Mouse (Mus musculus): Measurements from ENCODE around the gene Mxra7. TPM values are rescaled to one million over a fixed set of nuclear protein-coding genes. Genes with fewer than 3 reads are reported as not detected.

Mxra7 gene
- 17.3 and 17.6 TPM in 2 replicates for polyA plus RNA-seq (2014; fragmentation: Nextera tagmentation; extraction: Ambion mirVana)

GRCm38 (mm10) chr11:116827534-116828165, at the start of gene Mxra7:
Gene Mxra7 (minus strand): TSS chr11:116828046.
- Histone ChIP-seq H3K4me3 (ENCODE audit: low read depth, low read length) (peak within 1 kb of the TSS; percentile 77), H3K9me3 (ENCODE audit: control insufficient read depth, low read length) (no peaks in the 10 kb centered on the region), H3K4me1 (ENCODE audit: control insufficient read depth, insufficient read depth, low read length) (peaks cover 11% of the 10 kb centered on the region; the same call in 1 of the 2 replicates), H3K36me3 (ENCODE audit: control insufficient read depth, insufficient read depth, low read length) (peaks cover 8% of the 10 kb centered on the region; the same call in 1 of the 2 replicates), H3K27ac (replicated peaks; ENCODE audit: low read depth, low read length) (peak within 1 kb of the TSS; percentile 46; the same call in 1 of the 2 replicates), H3K27me3 (replicated peaks; ENCODE audit: control insufficient read depth, insufficient read depth, low read length) (no peaks in the 10 kb centered on the region), H3K4me2 (ENCODE audit: low read depth, low read length) (peak within 1 kb of the TSS; percentile 89), H3K9ac (ENCODE audit: low read depth, low read length) (peak within 1 kb of the TSS; percentile 83)
- peak; percentile 51; the same call in 1 of the 2 replicates for ATAC-seq (ENCODE audit: low read depth)
- 3% methylated on average over 20 of the region's 71 CpGs for WGBS
- peak; percentile 76 for DNase-seq (ENCODE audit: low spot score)

GRCm38 (mm10) chr11:116873987-116874386, 46.1 kb upstream of the Mxra7 start:
- Histone ChIP-seq H3K4me3 (ENCODE audit: low read depth, low read length) (no peak overlapping the region), H3K36me3 (ENCODE audit: control insufficient read depth, insufficient read depth, low read length) (peaks cover 51% of the 10 kb centered on the region), H3K27ac (replicated peaks; ENCODE audit: low read depth, low read length) (peak overlapping the region; percentile 25), H3K27me3 (replicated peaks; ENCODE audit: control insufficient read depth, insufficient read depth, low read length) (no peaks in the 10 kb centered on the region), H3K4me1 (ENCODE audit: control insufficient read depth, insufficient read depth, low read length) (no peaks in the 10 kb centered on the region), H3K9me3 (ENCODE audit: control insufficient read depth, low read length) (no peaks in the 10 kb centered on the region), H3K4me2 (ENCODE audit: low read depth, low read length) (no peak overlapping the region), H3K9ac (ENCODE audit: low read depth, low read length) (no peak overlapping the region)
- 57% methylated on average over 20 of the region's 20 CpGs for WGBS
- peak; percentile 85 for DNase-seq (ENCODE audit: low spot score)
- ATAC-seq (ENCODE audit: low read depth) = peak; percentile 68

GRCm38 (mm10) chr11:116871538-116871937, 43.7 kb upstream of the Mxra7 start:
- peaks cover 64% of the 10 kb centered on the region for H3K36me3 ChIP-seq (ENCODE audit: control insufficient read depth, insufficient read depth, low read length)
- H3K9me3 ChIP-seq (ENCODE audit: control insufficient read depth, low read length) = no peaks in the 10 kb centered on the region
- H3K4me3 ChIP-seq (ENCODE audit: low read depth, low read length) = no peak overlapping the region
- DNase-seq (ENCODE audit: low spot score) (peak; percentile 41), ATAC-seq (ENCODE audit: low read depth) (no peak)
- H3K4me2 ChIP-seq (ENCODE audit: low read depth, low read length) = no peak overlapping the region
- H3K27ac ChIP-seq (replicated peaks; ENCODE audit: low read depth, low read length) = no peak overlapping the region
- no peaks in the 10 kb centered on the region for H3K4me1 ChIP-seq (ENCODE audit: control insufficient read depth, insufficient read depth, low read length)
- 70% methylated on average over 9 of the region's 9 CpGs for WGBS
- H3K9ac ChIP-seq (ENCODE audit: low read depth, low read length) = no peak overlapping the region
- no peaks in the 10 kb centered on the region for H3K27me3 ChIP-seq (replicated peaks; ENCODE audit: control insufficient read depth, insufficient read depth, low read length)

DNA sequence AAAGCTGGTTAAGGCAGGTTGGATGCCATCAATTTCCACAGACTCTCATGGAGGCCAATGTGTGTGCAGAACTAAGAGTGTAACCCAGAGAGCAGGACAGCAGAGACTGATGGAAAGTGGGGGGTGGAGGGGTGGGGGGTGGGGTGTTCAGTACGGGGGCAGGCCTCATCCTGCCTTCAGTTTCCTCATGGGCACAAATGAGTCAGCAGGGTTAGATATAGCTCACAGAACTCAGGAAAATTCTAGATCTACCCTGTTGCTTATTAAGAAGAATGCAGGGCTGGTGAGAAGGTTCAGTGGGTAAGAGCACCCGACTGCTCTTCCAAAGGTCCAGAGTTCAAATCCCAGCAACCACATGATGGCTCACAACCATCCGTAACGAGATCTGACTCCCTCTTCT, 41.8 kb upstream of the Mxra7 start:
- 0 out of 2 replicates have a peak, but pooled peaks have one; percentile 12 for ATAC-seq (ENCODE audit: low read depth)
- Histone ChIP-seq H3K36me3 (ENCODE audit: control insufficient read depth, insufficient read depth, low read length) (peaks cover 76% of the 10 kb centered on the region), H3K4me2 (ENCODE audit: low read depth, low read length) (no peak overlapping the region), H3K27ac (replicated peaks; ENCODE audit: low read depth, low read length) (no peak overlapping the region), H3K9ac (ENCODE audit: low read depth, low read length) (no peak overlapping the region), H3K4me3 (ENCODE audit: low read depth, low read length) (no peak overlapping the region), H3K9me3 (ENCODE audit: control insufficient read depth, low read length) (no peaks in the 10 kb centered on the region), H3K27me3 (replicated peaks; ENCODE audit: control insufficient read depth, insufficient read depth, low read length) (no peaks in the 10 kb centered on the region), H3K4me1 (ENCODE audit: control insufficient read depth, insufficient read depth, low read length) (no peaks in the 10 kb centered on the region)
- 81% methylated on average over 4 of the region's 4 CpGs for WGBS
- DNase-seq (ENCODE audit: low spot score) = no peak

GRCm38 (mm10) chr11:116869223-116869622, 41.4 kb upstream of the Mxra7 start:
- no peak overlapping the region for H3K9ac ChIP-seq (ENCODE audit: low read depth, low read length)
- H3K9me3 ChIP-seq (ENCODE audit: control insufficient read depth, low read length) = no peaks in the 10 kb centered on the region
- 78% methylated on average over 8 of the region's 8 CpGs for WGBS
- peaks cover 77% of the 10 kb centered on the region for H3K36me3 ChIP-seq (ENCODE audit: control insufficient read depth, insufficient read depth, low read length)
- DNase-seq (ENCODE audit: low spot score) (peak; percentile 80), ATAC-seq (ENCODE audit: low read depth) (peak; percentile 64)
- H3K4me1 ChIP-seq (ENCODE audit: control insufficient read depth, insufficient read depth, low read length) = no peaks in the 10 kb centered on the region
- H3K27me3 ChIP-seq (replicated peaks; ENCODE audit: control insufficient read depth, insufficient read depth, low read length) = no peaks in the 10 kb centered on the region
- H3K27ac ChIP-seq (replicated peaks; ENCODE audit: low read depth, low read length) = no peak overlapping the region
- H3K4me3 ChIP-seq (ENCODE audit: low read depth, low read length) = no peak overlapping the region
- no peak overlapping the region for H3K4me2 ChIP-seq (ENCODE audit: low read depth, low read length)

GRCm38 (mm10) chr11:116868129-116868528, 40.3 kb upstream of the Mxra7 start:
- Histone ChIP-seq H3K27me3 (replicated peaks; ENCODE audit: control insufficient read depth, insufficient read depth, low read length) (no peaks in the 10 kb centered on the region), H3K9me3 (ENCODE audit: control insufficient read depth, low read length) (no peaks in the 10 kb centered on the region), H3K36me3 (ENCODE audit: control insufficient read depth, insufficient read depth, low read length) (peaks cover 77% of the 10 kb centered on the region), H3K27ac (replicated peaks; ENCODE audit: low read depth, low read length) (no peak overlapping the region), H3K4me2 (ENCODE audit: low read depth, low read length) (no peak overlapping the region), H3K4me1 (ENCODE audit: control insufficient read depth, insufficient read depth, low read length) (no peaks in the 10 kb centered on the region), H3K9ac (ENCODE audit: low read depth, low read length) (no peak overlapping the region), H3K4me3 (ENCODE audit: low read depth, low read length) (no peak overlapping the region)
- DNase-seq (ENCODE audit: low spot score) = no peak
- ATAC-seq (ENCODE audit: low read depth) = no peak
- WGBS = 49% methylated on average over 3 of the region's 3 CpGs

DNA sequence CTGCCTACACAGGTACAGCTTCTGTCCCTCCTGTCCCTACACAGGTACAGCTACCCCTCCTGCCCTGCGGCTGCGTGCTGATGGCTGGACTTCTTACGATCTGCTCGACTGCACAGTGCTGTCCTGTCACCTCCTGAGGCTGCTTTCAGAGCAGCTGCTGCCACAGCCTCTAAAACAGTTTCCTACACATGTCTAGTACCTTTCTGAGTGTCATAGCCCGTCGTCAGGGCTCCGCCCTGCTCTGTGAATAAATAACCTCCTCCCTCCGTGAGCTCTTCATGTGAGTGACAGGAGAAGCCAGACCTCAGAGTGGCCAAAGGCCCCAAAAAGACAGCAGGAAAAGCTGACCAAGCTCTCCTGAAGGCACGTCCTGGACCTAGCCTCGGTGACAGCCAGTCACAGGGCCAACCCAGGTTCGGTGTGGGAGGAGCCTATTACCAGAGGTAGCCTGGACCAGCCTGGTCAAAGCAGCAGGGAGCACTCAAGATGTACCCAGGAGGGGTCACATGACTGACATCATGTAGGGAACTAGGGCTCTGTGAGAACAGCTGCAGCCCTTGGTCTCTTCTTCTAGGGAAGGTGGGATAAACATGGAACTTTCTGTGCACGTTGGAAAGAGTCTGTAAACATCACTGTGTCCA, 38.2 kb upstream of the Mxra7 start:
- 78% methylated on average over 12 of the region's 12 CpGs for WGBS

GRCm38 (mm10) chr11:116864444-116864843, 36.6 kb upstream of the Mxra7 start:
- Histone ChIP-seq H3K9me3 (ENCODE audit: control insufficient read depth, low read length) (no peaks in the 10 kb centered on the region), H3K4me3 (ENCODE audit: low read depth, low read length) (no peak overlapping the region), H3K9ac (ENCODE audit: low read depth, low read length) (no peak overlapping the region), H3K36me3 (ENCODE audit: control insufficient read depth, insufficient read depth, low read length) (peaks cover 87% of the 10 kb centered on the region), H3K4me2 (ENCODE audit: low read depth, low read length) (no peak overlapping the region), H3K27ac (replicated peaks; ENCODE audit: low read depth, low read length) (no peak overlapping the region), H3K27me3 (replicated peaks; ENCODE audit: control insufficient read depth, insufficient read depth, low read length) (no peaks in the 10 kb centered on the region), H3K4me1 (ENCODE audit: control insufficient read depth, insufficient read depth, low read length) (no peaks in the 10 kb centered on the region)
- WGBS = 79% methylated on average over 10 of the region's 10 CpGs
- ATAC-seq (ENCODE audit: low read depth) = no peak
- DNase-seq (ENCODE audit: low spot score) = no peak

More for the DNA sequence above, 38.2 kb upstream of the Mxra7 start:
- DNase-seq (ENCODE audit: low spot score) (no peak), ATAC-seq (ENCODE audit: low read depth) (no peak)
- Histone ChIP-seq H3K27me3 (replicated peaks; ENCODE audit: control insufficient read depth, insufficient read depth, low read length) (no peaks in the 10 kb centered on the region), H3K4me3 (ENCODE audit: low read depth, low read length) (no peak overlapping the region), H3K36me3 (ENCODE audit: control insufficient read depth, insufficient read depth, low read length) (peaks cover 81% of the 10 kb centered on the region), H3K9me3 (ENCODE audit: control insufficient read depth, low read length) (no peaks in the 10 kb centered on the region), H3K4me1 (ENCODE audit: control insufficient read depth, insufficient read depth, low read length) (no peaks in the 10 kb centered on the region), H3K4me2 (ENCODE audit: low read depth, low read length) (no peak overlapping the region), H3K9ac (ENCODE audit: low read depth, low read length) (no peak overlapping the region), H3K27ac (replicated peaks; ENCODE audit: low read depth, low read length) (no peak overlapping the region)
